Mouse (Mus musculus) mouse trophoblast stem cell (cell line): ENCODE results near the gene Echs1.
"Not testable (repeated sequence)": the region's sequence is repeated elsewhere in the genome, so short reads cannot be mapped to it uniquely, and the experiment has no call there.

Experiments
- in situ Hi-C, 2 experiments: fragments of 300-500 bp; cut with MseI, MboI; formaldehyde crosslinking; loops; 2 replicates in 1 of 2; 3 replicates in 1 of 2; pipeline ENCODE4 v1.15.1; 2025

Echs1 gene

DNA sequence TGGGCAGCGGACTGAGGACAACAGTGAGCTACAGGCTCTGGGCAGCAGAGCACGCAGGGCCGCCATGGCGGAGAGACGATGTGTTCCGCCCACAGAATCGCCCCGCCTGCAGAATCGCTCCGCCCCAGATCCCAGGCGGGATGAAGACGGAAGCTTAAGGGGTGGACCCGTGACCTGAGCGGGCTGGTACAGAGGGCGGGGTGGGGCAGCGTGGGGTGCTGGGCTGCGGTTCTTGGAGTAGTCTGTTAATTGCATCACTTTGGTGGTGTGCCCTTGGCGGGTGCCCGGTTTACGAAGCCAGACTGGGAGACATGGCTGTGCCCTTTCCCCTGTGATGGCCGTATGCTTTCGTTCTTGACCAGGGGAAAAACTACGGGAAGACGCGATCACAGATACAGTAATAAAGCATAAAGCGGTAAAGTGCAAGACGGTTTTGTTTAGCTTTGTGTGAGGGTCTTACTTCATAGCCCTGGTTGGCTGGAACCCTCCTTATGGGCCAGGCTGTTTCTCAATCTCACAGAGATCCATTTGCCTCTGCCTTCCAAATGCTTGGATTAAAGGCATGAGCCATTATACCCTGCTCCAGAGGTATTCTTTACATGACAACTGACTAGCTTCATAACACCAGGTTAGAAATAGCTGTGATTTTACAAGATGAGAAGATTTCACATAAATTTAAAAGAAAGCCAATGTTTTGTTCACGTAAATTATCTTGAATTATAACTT, at the start of gene Echs1:
Echs1 (minus strand) TSS at position 148 of the 726 bp plus-strand sequence.
- in situ Hi-C loops, result no loop called here

DNA sequence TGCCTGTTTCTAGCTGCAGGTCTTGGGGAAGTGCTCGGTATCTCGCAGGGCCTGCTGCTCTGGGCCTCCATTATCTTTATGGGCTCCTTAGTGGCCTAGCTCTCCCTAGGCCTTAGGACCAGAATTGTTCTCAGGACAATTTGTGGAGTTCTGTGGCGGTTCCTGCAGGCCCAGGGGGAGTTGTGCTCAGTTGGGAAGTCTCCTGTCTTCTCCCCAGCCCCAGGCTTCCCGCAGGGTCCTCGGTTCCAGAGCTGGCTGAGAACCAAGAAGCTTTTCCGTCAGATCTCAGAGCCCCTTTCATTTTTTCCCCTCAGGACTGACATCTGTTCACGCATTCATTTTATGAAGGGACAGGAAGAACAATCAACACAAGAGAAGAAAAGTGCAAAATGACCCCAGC, 48.4 kb upstream of the Echs1 start, which contains the start of gene Olfr522:
Olfr522 (minus strand) TSS at position 101 of the 400 bp plus-strand sequence.
- in situ Hi-C loops, result no loop called here

DNA sequence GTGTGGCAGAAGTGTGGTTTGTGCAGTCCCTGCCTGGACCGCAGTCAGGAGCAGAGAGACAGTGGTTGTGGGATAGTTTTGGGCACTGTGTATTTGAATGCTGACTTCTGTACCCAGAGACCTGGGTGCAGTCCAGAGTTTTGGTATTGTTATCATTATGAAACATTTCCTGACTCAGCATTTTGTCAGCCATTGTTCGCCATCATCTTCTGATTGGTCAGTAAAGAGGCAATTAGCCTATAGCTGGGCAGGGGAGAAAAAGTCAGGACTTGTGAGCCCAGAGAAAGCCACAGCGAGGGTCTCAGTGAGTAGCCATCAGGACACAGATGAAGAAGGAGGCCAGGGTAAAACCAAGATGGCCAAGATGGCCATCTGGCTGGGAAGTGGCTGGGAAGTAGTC, 44.1 kb upstream of the Echs1 start:
- in situ Hi-C loops, result no loop called here

DNA sequence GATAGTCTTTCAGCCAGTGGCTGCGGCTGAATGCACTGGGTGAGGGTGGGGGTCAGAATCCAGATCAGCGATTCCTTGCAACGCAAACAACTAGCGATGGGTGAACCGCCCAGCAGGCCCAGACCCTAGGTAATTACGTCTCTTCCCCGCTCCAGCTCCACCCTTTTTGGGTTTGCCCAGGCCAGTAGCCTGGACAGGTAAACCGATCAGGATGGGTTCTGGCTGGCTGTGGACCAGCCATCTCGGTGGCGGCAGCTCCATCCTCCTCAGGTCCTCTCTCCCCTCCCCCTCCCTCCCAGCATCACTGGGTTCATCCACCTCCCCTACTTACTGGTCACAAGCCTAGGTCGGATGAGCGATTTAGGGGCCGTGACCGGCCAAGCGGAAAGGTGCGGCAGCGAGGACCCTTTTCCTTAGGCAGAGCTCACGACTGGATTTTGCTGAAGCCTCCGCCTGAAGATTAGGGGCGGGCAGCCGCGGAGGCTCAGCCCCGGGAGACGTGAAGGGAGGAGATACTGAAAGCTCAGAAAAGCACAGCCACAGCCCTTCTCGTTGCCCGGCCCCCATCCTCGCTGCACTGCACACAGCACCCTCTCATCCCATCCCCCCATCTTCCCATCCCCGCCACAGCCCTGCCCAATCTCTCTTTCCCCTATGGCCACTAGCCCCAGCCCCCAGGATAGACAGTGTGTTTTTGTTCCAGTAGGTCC, 38.1 kb upstream of the Echs1 start, which contains the start of gene Sprn:
Sprn (minus strand) TSS at position 660 of the 710 bp plus-strand sequence.
- in situ Hi-C loops, result no loop called here

DNA sequence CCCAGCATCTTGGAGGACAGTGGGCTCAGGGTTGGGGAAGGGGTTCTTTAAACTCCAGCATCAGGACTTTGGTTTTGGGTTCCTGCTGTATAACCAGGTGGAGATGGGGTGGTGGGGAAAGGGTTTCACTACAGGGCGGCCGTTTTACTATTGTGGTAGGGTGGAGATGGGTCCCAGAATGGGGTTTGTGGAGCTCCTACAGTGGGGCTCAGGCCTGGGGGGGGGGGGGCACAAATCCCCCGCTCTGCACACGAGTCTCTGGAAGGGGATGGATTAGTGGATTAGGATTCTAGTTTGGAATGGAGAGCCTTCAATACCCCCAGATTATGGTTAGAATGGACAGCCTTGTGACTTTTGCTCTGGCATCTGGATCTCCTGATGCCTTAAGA, 37.5 kb upstream of the Echs1 start:
- in situ Hi-C loops, result no loop called here

DNA sequence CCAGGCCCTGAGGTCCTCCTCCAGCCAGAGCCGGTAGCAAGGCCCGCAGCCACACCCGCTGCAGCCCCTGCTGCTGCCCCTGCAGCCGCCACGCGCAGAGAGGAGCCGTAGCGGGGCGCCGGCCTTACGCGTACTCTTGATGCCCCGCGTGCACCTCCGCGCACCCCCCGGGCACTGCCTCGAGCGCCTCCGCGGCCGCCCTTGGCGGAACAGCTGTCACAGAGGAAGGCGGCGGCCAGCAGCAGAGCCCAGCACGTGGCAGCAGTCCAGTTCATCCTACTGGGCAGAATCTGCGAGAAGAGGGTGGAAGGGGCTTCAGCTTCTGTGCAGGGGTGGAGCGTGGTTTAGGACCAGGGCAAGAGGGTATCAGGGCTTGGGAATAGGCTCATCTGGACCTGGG, 37.1 kb upstream of the Echs1 start:
- in situ Hi-C loops, result no loop called here

DNA sequence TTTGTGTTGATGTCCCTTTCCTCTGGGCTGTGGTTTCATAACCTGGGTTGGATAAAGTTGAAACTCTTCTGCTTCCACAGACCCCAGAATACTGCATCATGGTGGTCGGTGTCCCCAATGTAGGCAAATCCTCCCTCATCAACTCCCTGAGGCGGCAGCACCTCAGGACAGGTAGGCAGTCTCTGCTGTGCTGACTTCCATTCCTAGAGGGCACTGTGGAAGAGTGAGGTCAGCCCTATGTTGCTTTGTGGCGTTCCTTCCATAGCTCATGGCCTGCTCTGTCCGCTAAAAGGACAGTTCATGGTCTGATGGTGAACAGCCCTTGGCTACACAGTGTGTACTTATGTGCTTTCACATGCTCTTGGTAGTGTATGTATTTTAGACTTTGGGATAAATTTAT, 28.3 kb upstream of the Echs1 start:
- in situ Hi-C loops, result loop anchor here (5.0 kb wide), 2 partner anchors 62 to 67 kb away; partner anchors contain the start of gene Caly (in 1 of the 2)

DNA sequence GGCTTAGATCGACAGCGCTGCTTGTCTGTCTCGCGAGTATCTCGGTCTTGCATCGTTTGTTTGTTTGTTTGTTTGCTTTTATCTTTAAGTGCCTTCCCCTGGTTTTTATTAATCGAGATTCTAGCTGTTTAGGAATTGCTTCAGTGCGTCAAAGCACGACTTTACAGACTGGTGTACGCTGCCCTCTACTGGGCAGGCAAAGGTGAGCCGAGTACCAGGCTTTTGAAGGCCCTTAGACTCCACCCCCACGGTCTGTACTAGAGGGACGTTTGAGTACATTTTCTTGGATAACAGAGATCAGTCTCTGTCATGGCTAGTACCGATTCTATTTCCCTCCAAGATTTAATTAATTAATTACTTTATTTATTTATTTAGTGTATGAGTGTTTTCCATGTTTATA, 25.1 kb upstream of the Echs1 start:
- in situ Hi-C loops, result loop anchor here (5.0 kb wide), 2 partner anchors 59 to 64 kb away; partner anchors contain the start of gene Caly (in 1 of the 2)

DNA sequence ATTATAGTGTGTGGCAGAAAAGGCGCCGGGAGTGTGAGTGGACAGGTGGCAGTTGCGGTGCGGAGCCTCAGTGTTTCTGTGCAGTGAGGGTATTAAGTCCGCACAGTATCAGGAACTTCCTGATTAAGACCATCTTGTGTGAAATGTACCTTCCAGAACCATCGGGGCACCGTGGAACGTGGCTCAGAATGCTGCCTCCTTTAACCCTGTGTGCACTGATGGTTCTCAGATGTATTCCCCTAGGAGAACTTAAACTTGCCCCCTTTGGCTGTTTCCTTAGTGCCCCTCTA, 21.7 kb upstream of the Echs1 start:
- in situ Hi-C loops, result no loop called here

DNA sequence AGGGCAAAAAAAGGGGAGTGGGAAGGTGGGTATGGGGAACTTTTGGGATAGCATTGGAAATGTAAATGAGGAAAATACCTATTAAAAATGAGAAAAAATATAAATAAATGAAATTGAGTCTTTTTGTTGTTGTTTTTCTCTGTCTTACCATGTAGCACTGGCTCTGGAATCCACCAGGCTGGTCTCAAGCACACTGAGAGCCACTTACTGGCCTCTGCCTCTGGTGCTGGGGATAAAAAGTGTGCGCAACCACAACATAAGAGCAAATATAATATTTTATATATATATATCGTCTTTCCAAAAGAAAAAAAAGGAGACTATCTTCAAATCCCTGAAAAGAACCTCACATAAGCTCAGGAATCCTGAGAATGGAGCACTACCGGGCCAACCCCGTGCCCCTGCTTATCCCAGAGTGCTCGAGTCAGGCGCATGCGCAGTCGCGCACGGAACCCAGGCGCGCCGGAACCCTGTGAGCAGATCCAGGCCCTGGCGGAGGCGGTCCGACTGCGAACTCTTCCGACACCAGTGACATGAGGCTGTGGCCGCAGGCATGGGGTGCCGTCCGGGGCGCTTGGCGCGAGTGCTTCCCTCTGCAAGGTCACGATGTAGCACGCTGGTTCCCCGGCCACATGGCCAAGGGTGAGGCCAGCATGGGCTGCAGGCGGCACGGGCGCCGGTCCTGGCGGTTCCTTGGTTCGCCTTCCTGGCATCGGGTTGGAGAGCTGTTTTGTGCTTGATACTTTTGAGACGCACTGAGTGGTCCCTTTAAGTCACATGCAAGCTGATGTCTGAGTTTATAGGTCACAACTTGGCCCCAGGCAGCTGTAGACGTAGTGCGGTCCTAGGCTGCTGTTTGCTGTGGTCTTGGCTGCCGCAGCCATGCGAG, 21.1 kb upstream of the Echs1 start, which contains the start of gene Mtg1:
Mtg1 (plus strand) TSS at position 430 of the 886 bp plus-strand sequence.
- in situ Hi-C loops, result no loop called here

DNA sequence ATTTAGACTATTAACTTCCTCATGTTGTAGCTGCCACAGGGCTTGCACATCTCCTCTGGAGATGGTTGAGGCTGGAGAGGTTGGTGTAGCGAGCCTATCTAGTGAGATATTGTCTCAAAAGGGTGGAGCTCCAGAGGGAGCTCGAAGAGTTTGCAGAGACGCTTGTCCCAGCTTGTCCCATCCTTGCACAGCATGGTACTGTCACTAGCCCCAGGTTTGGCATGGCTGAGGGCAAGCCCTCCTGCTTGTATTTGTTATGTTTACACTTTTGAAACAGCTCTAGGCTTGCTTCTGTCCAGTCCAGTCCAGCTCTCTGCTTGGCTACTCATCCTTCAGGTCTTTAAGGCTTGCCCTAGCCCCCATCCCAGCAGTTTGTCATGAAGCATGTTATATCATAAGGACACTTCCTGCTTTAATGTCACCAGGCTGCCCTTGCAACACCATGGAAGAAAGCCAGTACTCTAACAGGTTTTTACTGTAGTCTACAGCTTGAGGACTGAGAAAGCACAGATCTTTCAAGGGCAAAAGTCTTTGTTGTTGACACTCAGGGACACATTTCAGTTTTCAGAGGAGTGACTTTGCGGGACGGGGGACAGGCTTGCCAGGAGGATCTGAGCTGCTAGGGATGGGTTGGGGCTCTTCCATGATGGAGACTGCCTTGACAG, 19.0 kb upstream of the Echs1 start:
- in situ Hi-C loops, result no loop called here

DNA sequence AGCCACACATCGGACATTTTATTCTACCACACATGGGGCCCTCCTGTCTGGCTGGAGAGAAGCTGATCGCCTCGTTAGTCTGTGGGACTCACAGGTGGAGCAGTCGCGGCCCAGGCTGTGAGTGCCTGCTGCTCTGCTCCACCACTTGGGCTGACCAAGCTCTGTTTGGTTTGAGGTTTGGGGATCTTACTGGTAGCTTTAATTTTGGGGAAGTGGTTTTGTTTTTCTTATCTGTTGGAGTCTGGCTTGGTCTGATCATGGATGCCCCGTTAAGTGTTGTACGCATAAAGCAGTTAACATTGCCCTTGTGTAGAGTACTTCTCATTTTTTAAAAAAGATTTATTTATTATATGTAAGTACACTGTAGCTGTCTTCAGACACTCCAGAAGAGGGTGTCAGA, 17.8 kb upstream of the Echs1 start:
- in situ Hi-C loops, result not testable (repeated sequence)

DNA sequence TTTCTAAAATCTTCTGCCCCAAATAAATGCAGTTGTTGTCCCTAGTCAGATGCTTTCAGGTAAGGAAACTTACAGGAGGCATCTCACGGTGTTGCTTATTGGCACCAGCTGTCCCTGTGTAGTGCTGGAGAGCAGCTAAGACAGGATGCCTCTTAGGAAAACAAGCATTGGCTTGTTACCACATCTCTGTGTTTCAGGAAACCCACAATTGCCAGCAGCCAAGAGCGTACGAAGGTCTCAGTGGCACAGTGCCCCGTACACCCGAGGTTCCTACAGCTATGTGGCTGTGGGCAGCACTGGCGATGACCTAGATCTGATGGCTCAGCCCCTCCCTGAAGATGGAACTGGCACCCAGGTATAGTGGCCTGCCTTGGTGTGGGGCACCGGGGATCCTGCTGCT, 15.9 kb upstream of the Echs1 start:
- in situ Hi-C loops, result not testable (repeated sequence)

DNA sequence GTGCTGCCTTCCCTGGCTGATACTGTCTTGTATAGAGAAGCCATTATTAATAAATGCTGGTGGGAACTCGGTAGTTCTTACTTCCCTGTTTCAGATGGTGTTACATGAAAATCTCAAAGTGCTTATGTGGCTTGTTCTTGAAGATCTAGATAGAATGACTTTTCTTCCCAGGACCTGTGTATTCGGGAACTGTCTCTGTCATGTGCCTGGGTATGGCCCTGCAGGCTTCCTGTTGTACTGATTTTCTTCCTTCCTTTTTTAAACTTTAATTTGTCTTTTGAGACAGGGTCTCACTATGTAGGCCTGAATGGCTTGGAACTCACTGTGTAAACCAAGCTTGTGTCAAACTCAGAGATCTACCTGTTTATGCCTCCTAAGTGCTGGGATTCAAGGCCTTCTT, 11.6 kb upstream of the Echs1 start:
- in situ Hi-C loops, result no loop called here

DNA sequence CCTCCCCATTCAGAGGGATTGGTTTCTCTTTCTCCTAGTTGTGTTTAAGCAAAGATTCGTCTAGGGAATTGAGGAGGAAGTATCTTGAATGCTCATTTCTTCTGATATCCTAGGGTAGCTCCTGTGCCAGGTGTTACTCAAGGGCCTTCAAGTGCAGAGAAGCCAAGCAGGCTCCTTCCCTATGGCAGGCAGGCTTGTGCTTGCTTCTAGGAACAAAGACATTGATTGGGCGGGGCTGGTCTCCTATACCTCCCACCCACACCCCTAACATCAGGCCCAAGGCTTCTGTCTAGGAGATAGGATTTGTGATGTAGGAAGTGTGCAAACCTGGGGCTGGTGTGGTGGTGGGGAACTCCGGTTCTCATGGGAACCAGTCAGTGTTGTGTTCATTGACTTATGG, 10.7 kb upstream of the Echs1 start:
- in situ Hi-C loops, result no loop called here

DNA sequence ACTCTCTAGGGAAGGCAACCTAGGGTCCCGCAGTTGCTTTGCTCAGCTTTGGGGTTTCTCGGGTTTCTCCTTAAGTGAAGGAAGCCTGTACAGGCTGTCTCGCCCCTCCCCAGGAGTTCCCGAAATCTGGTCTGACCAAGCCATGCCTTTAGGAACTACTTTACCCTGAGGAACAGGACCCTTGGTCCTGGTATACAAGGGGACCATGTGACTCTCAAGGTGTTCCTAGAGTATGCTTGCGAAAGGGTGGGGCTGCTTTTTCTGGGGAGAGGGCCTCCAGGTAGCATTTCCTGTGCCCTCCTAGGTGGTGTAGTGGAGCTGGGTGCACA, 9.7 kb upstream of the Echs1 start:
- in situ Hi-C loops, result no loop called here

DNA sequence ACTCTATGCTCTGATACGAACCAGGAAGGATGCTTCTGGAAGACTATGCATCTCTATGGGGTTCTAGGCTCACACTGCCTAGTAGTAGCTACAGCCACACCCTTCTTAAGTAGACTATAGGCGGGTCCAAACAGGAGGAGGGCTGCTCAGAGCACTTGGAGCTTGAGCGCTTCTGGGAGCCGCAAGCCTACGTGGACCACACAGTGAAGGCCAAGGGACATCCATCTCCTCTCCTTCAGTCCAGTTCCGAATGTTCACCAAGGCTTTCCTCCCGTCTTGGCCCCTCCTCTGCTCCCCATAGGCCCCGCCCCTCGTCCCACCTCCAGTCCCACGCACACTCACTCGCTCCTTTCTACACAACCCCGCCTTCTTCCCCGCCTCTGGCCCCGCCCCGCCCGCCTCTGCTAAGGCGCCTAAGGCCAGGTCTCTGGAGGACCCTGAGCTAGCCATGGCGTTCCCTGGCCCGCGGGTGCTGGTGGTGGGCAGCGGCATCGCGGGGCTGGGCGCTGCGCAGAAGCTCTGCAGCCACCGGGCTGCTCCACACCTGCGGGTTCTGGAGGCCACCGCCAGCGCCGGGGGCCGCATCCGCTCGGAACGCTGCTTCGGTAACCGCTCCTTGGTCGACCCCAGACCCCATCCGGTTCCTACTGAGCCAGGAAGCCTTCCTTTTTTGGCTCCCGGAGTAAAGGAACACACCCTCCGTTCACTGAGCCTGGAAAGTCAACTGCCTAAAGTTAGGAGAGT, 9.2 kb upstream of the Echs1 start:
- in situ Hi-C loops, result no loop called here

DNA sequence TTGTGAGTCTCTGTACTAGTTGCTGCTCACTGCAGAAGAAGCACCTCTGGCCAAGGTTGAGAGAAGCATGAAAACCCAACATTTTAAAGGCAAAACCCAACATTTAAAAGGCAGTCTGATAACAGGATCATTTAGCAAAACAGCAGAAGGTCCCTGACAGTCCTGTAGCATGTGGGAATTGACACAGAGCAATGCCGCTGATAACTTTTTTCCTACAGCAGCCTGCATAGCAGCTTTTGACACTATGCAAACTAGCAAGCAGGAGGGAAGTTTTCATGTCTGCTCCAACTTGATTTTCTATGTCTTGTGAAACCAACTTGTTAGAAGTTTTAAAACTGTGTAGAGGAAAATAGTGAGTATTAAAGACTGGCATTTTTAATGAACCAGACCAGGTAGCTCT, 8.1 kb upstream of the Echs1 start:
- in situ Hi-C loops, result no loop called here

DNA sequence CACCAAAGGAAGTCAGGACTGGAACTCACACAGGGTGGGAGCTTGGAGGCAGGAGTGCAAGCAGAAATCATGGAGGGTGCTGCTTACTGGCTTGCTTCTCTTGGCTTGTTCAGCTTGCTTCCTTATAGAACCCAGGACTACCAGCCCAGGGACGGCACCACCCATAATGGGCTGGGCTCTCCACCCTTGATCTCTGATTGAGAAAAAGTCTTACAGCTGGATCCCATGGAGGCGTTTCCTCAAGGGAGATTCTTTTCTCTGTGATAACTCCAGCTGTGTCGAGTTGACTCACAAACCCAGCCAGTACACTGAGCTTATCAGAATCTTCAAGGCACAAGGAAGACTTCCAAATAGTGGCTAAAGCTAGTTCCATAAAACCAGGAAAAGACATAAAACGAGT, 6.5 kb upstream of the Echs1 start:
- in situ Hi-C loops, result no loop called here

DNA sequence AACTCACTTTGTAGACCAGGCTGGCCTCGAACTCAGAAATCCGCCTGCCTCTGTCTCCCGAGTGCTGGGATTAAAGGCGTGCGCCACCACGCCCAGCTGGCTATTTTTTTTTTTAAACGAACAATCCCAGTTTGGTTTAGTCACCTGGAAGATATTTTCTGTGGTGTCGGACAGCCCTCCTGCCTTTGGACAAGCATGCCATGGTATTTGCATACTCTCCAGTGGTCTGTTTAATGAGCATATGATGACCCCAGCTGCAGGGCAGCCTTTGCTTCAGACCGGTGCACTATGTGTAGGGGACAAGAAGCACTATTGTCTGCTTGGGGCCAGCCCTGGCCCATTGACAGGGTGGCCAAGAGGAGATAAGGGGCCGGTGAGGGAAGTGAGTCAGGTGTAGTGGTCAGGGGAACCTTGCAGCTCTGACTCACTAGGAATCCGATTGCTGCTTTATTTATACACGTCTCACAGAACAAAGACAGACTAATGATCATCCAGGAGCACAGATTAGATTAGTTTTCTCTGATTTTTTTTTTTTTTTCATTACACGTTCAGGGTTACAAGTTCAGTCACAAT, 5.1 kb upstream of the Echs1 start:
- in situ Hi-C loops, result no loop called here

DNA sequence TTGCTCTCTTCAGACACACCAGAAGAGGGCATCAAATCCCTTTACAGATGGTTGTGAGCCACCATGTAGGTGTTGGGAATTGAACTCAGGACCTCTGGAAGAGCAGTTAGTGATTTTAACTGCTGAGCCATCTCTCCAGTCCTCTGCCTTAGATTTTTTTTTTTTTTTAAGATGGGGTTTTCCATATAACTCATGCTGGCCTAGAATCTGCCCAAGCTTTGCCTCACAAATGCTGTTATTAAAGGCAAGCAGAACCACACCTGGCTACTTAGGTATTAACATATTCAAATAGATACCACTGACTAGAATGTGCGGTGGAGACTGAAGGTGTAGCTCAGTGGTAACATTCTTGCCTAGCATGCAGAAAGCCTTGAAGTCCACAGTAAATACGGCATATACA, 4.2 kb upstream of the Echs1 start:
- in situ Hi-C loops, result no loop called here
